Mouse (Mus musculus) E14TG2a.4 (cell line): ENCODE data around the gene Nynrin.

Experiments
- H3K27me3 ChIP-seq: 2 replicates; pipeline ENCODE4 v1.6.1; 2014; ENCODE audit warnings: low read length, control low read depth; ENCODE audit not compliant: insufficient read depth
- H3K36me3 ChIP-seq: 2 replicates; pipeline ENCODE4 v1.6.1; 2014; ENCODE audit warnings: low read length, control low read depth; ENCODE audit not compliant: insufficient read depth
- H3K4me1 ChIP-seq: replicated peaks from 2 replicates; pipeline ENCODE4 v1.6.1; 2014; ENCODE audit warnings: low read depth, low read length, control low read depth
- H3K4me3 ChIP-seq: replicated peaks from 2 replicates; pipeline ENCODE4 v1.5.1; 2014; ENCODE audit warnings: mild to moderate bottlenecking, low read length
- H3K9me3 ChIP-seq: 2 replicates; pipeline ENCODE4 v1.6.1; 2014; ENCODE audit warnings: low read length, control low read depth
- CTCF ChIP-seq: conservative IDR thresholded peaks from 2 replicates; pipeline ENCODE4 v1.5.1; 2014; ENCODE audit warnings: low read length
- NANOG ChIP-seq: IDR thresholded peaks from 2 replicates; pipeline ENCODE4 v1.6.1; 2014; ENCODE audit warnings: borderline replicate concordance, low read length, mixed read lengths
- POU5F1 ChIP-seq: IDR thresholded peaks from 2 replicates; pipeline ENCODE4 v1.6.1; 2014; ENCODE audit warnings: low read length, borderline replicate concordance

Gene Nynrin

GRCm38 (mm10) chr14:55853621-55854285 is at the start of gene Nynrin:
Gene Nynrin, plus strand, starts transcription at chr14:55854010.
- H3K27me3 ChIP-seq = no peaks in the 10 kb centered on the region
- H3K4me3 ChIP-seq = peak within 1 kb of the TSS; percentile 80
- peaks cover 36% of the 10 kb centered on the region for H3K9me3 ChIP-seq
- TF ChIP-seq CTCF (no peak), NANOG (no peak), POU5F1 (no peak)
- H3K36me3 ChIP-seq = peaks cover 16% of the 10 kb centered on the region
- peaks cover 69% of the 10 kb centered on the region for H3K4me1 ChIP-seq

GRCm38 (mm10) chr14:55814885-55815284 is 38.9 kb upstream of the Nynrin start:
- Histone ChIP-seq H3K36me3 (no peaks in the 10 kb centered on the region), H3K27me3 (no peaks in the 10 kb centered on the region), H3K4me3 (peak overlapping the region; percentile 73), H3K9me3 (peaks cover 33% of the 10 kb centered on the region), H3K4me1 (peaks cover 39% of the 10 kb centered on the region)
- TF ChIP-seq CTCF = no peak
- no peak for TF ChIP-seq NANOG
- TF ChIP-seq POU5F1 = no peak

GRCm38 (mm10) chr14:55815310-55815751 is 38.5 kb upstream of the Nynrin start:
- Histone ChIP-seq H3K4me3 (peak overlapping the region; percentile 73), H3K9me3 (peaks cover 29% of the 10 kb centered on the region), H3K36me3 (no peaks in the 10 kb centered on the region), H3K27me3 (no peaks in the 10 kb centered on the region), H3K4me1 (peaks cover 44% of the 10 kb centered on the region)
- peak; percentile 88 for TF ChIP-seq NANOG
- no peak for TF ChIP-seq CTCF

- no peaks in the 10 kb centered on the region for H3K9me3 ChIP-seq
- TF ChIP-seq POU5F1 = no peak
- TF ChIP-seq NANOG = no peak
- no peak for TF ChIP-seq CTCF
Measured at GRCm38 (mm10) chr14:55819845-55820405, 33.9 kb upstream of the Nynrin start.

GRCm38 (mm10) chr14:55820576-55820975 is 33.2 kb upstream of the Nynrin start:
- Histone ChIP-seq H3K36me3 (no peaks in the 10 kb centered on the region), H3K4me1 (peaks cover 61% of the 10 kb centered on the region), H3K27me3 (no peaks in the 10 kb centered on the region), H3K4me3 (no peak overlapping the region), H3K9me3 (no peaks in the 10 kb centered on the region)
- no peak for TF ChIP-seq POU5F1

More at GRCm38 (mm10) chr14:55819845-55820405, 33.9 kb upstream of the Nynrin start:
- no peaks in the 10 kb centered on the region for H3K36me3 ChIP-seq
- H3K27me3 ChIP-seq = no peaks in the 10 kb centered on the region
- peaks cover 64% of the 10 kb centered on the region for H3K4me1 ChIP-seq
- no peak overlapping the region for H3K4me3 ChIP-seq

- no peaks in the 10 kb centered on the region for H3K9me3 ChIP-seq
- no peak for TF ChIP-seq NANOG
- TF ChIP-seq CTCF = peak; percentile 83
- peaks cover 15% of the 10 kb centered on the region for H3K27me3 ChIP-seq
Measured at GRCm38 (mm10) chr14:55822435-55822990, 31.3 kb upstream of the Nynrin start.

GRCm38 (mm10) chr14:55822991-55823762 is 30.6 kb upstream of the Nynrin start, which contains the start of gene Nfatc4:
Gene Nfatc4, plus strand, starts transcription at chr14:55823144.
- peaks cover 63% of the 10 kb centered on the region for H3K4me1 ChIP-seq
- H3K4me3 ChIP-seq = peak within 1 kb of the TSS; percentile 84
- no peak for TF ChIP-seq CTCF
- TF ChIP-seq POU5F1 = no peak
- no peak for TF ChIP-seq NANOG

More at GRCm38 (mm10) chr14:55822435-55822990, 31.3 kb upstream of the Nynrin start:
- H3K4me3 ChIP-seq = peak overlapping the region; percentile 84
- peaks cover 63% of the 10 kb centered on the region for H3K4me1 ChIP-seq
- peaks cover 10% of the 10 kb centered on the region for H3K36me3 ChIP-seq

GRCm38 (mm10) chr14:55824001-55824480 is 29.8 kb upstream of the Nynrin start:
- Histone ChIP-seq H3K9me3 (no peaks in the 10 kb centered on the region), H3K27me3 (peaks cover 23% of the 10 kb centered on the region), H3K36me3 (peaks cover 26% of the 10 kb centered on the region), H3K4me1 (peaks cover 71% of the 10 kb centered on the region), H3K4me3 (peak overlapping the region; percentile 84)
- no peak for TF ChIP-seq CTCF
- no peak for TF ChIP-seq NANOG
- no peak for TF ChIP-seq POU5F1

More at GRCm38 (mm10) chr14:55822991-55823762, 30.6 kb upstream of the Nynrin start, which contains the start of gene Nfatc4:
- H3K9me3 ChIP-seq = no peaks in the 10 kb centered on the region
- peaks cover 18% of the 10 kb centered on the region for H3K27me3 ChIP-seq
- peaks cover 17% of the 10 kb centered on the region for H3K36me3 ChIP-seq
